Mouse (Mus musculus) layer of hippocampus, adult 9-11 months (tissue): Measurements from ENCODE around the gene F11.

Experiments
- DNase-seq: peaks from one replicate; pipeline ENCODE4 v3.0.0; 2022

Gene F11

DNA sequence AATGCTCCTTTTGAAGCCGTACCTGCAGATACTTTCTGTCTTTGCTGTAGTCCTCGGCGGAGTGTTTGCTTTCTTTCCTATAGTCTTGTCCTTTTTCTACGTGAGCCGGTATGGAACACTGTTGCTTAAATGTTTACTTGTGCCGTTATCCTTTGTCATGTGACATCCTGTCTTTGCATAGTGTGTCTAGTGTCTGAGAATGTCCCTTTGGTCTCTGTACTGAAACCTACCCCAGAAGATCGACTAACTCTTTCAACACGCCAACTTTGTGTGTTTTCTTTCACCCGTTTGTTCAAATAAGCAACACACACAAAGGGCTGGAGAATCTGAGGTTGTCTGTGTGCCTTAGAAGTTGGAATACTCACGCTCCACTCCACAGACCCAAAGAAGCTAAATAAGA lies at the start of gene F11:
TSS of gene F11 (minus strand) at position 112 of the 400 bp plus-strand sequence.
- DNase-seq, result no peak

GRCm38 (mm10) chr8:45310967-45311366 lies 49.1 kb upstream of the F11 start:
- no peak for DNase-seq

DNA sequence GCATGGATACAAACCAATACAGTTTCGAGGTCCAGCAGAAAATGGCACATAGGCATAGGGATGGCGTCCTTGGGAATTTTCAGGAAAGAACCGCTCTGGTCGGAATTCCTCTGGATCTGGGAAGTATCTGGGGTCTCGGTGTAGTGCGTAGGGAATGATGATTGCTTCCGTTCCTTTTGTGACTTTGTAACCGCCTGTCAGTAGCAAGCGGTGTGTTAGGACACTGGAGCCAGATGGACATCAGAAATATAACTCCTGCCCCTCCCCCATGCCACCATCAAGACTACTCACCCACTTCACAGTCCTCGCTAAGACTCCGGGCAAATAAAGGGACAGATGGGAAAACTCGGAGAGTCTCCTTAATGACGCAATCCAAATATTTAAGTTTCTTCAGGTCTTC lies 46.5 kb upstream of the F11 start, which contains the start of gene Gm45753:
TSS of gene Gm45753 (minus strand) at position 101 of the 400 bp plus-strand sequence.
- no peak for DNase-seq

GRCm38 (mm10) chr8:45305479-45305878 lies 43.6 kb upstream of the F11 start:
- DNase-seq, result no peak

GRCm38 (mm10) chr8:45304354-45304753 lies 42.5 kb upstream of the F11 start:
- no peak for DNase-seq

- DNase-seq, result peak; percentile 5
Observed at GRCm38 (mm10) chr8:45302390-45302789, 40.6 kb upstream of the F11 start.

DNA sequence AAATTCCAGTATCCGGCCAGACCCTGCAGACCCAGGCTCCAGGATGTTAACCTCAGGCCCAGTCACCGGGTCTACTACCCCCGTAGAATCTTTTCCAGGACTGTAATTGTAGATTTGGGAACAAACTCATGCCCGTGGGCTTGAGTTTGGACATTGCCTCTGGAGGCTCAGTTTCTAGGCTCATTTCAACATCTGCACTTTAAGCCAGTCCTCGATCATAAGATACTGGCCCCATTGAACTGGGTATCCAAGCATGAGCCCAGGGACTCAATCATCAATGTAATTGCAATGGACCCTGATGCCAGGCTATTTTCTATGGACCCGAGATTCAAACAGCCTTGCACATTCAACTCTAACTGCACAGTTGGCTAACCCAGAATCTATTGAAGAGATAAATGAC lies 33.4 kb upstream of the F11 start:
- no peak for DNase-seq

DNA sequence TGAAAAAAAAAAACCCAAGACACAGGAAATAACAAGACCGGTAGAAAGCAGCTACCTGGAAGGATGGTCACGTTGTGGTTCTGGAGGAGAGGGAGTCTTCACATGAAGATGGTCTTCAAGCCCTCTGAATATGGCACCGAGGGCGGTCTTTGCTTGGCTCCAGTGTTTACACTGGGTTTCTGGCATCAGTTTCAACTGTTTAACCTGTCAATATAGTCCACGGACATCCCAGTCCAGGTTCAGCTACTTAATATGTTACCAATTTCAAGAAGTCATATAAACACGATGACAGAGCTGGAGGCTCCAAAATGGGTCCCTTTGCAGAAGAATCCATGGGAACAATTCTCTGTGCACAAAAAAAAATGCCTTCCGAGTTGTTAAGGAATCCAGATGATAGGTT lies 32.9 kb upstream of the F11 start, which contains the start of gene Klkb1:
TSS of gene Klkb1 (minus strand) at position 173 of the 400 bp plus-strand sequence.
- DNase-seq, result no peak

GRCm38 (mm10) chr8:45291790-45292189 lies 30.0 kb upstream of the F11 start:
- peak; percentile 71 for DNase-seq

DNA sequence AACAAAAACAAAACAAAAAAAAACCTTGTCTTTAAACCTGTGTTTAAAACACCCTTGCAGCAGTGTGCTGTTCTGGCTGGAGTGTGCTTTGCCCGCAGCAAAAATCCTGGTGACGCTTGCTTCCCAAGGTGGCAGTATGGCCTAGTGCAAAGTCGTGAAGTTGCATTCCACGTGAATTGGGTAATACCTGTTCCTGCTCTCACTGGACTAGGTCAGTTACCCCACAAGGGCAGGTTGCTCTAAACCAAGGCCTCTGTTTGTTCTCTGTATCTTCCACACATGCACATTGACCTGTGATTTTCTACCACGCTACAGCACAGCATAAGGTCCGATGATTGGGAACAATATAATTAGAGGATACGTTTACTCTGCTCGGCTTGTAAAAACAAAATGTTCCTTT lies 19.8 kb upstream of the F11 start:
- no peak for DNase-seq

- DNase-seq, result no peak
Observed at GRCm38 (mm10) chr8:45277453-45277852, 15.6 kb upstream of the F11 start.

DNA sequence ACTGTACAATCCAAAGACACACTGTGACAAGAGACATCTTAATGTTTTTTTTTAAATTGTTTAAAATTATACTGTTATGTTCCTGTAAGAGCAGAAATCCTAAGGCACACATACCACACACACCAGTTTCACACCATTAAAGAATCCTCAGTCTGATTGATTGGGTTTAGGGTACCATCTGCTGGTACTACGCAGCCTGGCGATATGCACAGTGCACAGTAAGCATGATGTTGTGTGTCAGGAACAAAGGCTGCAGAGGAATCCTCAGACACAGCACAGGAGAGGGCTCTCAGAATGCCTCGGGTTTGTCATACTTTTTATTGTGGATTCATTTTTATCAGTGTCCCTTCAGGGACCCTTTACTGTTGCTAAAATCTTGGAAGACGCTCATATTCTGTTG lies 12.5 kb upstream of the F11 start:
- no peak for DNase-seq

- DNase-seq, result no peak
Observed at GRCm38 (mm10) chr8:45269056-45269455, 7.2 kb upstream of the F11 start.

DNA sequence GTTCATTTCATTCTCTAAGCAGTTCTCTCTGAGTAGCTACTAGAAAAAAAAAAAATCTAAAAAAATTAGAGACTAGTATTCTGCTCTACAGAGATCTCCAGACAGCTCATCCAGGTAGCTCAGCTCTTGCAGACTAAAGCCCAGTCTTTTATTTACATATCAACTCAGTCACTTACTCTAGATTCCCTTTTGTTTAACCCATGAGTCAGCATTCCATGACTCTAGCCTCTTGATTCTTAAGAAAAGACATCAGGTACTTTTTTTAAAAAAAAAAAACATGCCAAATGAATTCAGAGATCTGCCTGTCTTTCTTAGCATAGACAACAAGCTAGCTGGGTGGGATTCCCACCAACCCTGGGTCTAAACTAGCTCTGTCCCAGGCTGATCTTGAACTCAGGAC lies 6.7 kb upstream of the F11 start:
- DNase-seq, result no peak

- no peak for DNase-seq
Observed at GRCm38 (mm10) chr8:45267611-45268391, 6.0 kb upstream of the F11 start.

DNA sequence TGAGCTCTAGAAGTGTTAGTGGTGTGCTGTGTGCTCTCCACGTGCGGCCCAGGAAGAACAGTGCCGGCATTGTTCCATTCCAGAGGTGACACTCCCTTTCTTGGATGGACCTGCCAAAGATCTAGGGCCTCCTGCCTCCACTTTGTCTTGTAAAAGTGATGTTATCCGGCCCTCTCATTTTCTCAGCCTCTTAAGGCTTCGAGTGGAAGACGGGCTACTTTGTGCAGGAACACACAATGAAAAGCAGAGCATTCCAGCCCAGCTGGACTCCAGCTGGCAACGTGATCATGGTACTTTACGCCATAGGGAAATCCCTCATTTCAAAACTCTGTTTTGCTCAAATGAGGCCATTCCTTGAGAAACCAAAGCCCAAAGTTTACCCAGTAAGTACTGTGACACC lies 5.2 kb upstream of the F11 start:
- no peak for DNase-seq

GRCm38 (mm10) chr8:45264918-45265317 lies 3.1 kb upstream of the F11 start:
- no peak for DNase-seq

DNA sequence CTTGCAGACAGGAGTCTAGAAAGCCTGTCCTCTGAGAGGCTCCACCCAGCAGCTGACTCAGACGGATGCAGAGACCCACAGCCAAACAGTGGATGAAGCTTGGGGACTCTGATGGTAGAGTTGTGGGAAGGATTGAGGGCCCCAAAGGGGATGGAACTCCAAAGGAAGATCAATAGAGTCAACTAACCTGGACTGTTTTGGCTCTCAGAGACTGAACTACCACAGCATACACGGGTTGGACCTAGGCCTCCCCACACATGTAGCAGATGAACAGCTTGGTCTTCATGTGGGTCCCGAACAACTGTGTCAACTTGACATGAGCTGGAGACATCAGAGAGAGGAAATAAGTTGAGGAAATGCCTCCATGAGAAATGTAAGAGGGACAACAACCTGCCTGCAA lies 1.0 kb upstream of the F11 start:
- no peak for DNase-seq

- DNase-seq, result no peak
Observed at GRCm38 (mm10) chr8:45258421-45258820, 3.4 kb downstream of the F11 start.

DNA sequence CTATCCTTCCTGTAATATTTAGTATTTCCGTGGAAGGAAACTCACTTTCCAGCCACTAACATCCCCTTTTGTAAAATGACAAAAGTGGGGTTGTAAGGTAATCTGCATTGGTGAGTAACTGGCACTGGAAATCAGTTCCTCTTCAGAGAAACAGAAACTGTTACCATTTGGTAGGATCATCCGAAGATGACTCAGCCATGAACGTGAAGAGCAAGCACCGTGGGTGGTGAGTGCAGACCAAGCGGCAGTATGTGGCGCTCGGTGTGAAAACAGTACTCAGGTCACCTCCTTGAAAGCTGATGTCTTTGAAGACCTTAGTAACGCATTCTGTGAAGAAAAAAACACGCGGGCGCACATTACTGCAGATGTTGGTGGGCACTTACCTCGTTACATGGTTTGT lies 6.8 kb downstream of the F11 start:
- no peak for DNase-seq

DNA sequence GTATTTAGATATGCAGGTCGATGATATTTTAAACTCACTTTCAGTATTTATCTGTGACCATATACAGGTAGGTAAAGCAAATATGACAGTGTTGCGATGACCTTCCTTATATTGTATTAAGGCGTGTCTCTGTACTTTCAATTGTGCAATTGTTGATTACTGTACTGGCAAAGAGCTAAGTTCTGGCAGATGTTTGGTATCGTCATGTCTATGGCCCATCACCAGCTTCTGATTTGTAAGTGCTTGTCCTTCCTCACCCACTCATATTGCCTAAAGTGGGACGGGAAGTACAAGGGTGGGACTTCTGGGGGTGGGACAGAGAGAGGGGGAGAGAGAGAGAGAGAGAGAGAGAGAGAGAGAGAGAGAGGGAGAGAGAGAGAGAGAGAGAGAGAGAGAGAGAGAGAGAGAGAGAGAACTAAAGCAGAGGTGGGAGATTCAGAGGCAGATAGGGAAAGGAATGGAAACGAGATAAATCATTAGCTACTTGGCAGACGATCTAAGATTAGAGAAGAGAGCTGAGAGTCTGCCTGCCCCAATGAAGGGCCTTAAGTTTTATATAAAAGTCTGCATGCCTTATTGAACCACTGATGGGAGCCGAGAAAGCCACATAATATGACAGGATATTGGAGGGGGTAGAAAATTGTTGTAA lies 7.5 kb downstream of the F11 start:
- DNase-seq, result no peak

GRCm38 (mm10) chr8:45253586-45253985 lies 8.2 kb downstream of the F11 start:
- no peak for DNase-seq

DNA sequence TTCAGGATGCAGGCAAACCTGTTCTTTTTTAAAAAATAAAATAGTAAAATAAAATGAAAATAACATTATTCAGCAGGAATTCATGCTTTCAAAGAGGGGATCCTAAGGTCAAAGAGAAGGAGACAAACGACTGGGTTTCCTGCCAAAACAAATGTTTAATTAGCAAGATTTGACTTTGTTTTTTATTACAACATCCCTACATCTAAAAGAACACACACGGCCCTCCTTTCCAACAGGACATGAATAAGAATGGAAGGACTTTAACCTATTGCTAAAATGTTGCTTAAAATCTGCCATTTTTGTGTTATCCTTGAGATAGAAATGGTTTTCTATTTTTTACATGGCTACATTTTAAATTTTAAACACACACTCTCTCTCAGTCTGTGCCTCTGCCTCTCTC lies 8.7 kb downstream of the F11 start:
- DNase-seq, result no peak

DNA sequence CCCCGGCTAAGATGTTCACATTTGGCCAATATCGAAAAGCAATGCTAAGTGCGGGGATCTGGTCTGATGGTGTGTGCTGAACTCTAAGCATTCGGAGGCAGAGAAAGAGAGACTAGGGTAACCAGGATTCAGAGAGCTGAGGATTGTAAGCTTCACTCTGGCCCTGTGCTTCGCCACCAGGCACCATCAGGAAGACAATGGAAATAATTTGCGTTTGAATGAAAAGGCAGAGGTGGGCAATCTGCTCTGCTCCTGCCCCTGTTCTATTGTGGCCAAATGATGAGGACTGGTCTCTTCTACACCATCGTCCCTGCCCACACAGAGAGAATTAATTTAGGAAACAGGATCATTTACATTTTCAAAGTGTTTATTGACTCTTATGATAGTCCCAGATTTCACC lies 15.5 kb downstream of the F11 start:
- DNase-seq, result no peak

DNA sequence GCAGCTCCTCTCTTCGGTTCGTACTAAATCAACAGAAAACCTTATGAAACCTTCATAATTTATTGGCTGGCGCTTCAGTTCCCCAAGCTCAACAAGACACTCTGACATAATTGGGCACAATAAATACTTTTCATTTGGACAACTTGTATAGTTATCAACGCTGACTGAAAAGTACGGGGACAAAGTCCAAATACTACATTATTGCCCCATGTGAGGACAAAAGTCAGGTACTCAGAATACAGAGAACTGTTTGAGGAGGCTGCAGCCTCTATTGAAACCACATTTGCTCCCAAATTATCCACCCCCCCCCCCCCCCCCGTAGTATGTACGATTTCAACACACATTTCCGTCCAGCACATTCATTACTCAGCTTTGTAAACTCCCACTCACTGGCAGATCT lies 22.5 kb downstream of the F11 start:
- no peak for DNase-seq
